Mouse (Mus musculus) NIH3T3 (cell line): ENCODE measurements around the gene Hspg2.

Experiments used
- DNase-seq: peaks from one replicate; pipeline ENCODE4 v3.0.0-alpha.2; 2012; ENCODE audit warnings: low read depth

Hspg2 gene

DNA sequence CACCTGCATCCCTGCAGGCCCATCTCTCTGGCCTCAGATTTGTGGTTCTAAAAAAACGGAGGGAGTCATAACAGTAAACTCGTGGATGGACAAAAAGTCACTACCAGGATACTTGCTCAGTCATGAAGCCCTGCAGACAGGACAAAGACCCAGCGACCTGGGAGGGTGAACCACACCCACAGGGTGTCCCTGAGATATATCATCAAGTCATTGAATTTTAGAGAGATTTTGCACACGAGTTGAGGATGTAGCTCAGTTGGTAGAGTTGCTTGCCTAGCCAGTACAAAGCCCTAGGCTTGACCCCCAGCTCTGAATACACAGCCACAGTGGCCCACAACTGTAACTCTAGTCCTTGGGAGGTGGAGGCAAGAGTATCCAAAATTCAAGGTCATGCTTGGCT, 7.4 kb upstream of the Hspg2 start:
- no peak for DNase-seq

DNA sequence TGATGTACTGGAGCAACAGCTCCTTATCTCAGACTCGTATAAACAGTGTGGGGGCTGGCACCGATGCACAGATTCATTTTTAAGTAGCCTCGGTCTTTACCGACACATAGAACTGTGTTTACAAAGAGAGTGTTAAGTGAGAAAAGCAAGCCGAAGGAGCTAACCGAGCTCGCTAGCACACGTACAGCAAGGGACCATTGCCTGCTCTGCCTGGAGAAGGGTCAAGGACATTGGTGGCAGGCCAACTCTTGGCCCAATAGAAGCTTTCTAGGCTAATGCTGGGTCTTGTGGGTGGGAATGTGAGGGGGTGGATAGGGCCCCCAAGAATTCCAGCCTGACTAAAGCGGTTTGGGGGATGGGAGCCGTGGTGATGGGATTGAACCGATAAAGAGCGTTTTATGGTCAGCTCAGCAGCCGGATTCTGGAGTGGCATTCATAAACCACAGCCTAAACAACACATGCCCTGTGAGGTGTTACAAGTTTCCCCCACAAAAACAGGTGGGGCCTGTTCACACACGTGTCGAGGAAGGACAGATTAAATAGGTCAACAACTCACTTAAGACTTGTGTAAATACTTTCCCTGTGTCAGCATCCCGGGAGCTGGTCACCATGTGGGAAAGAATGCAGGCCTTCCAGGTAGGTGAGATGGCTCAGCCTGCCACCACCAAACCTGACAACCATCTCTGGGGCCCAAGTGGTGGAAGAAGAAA, 6.4 kb upstream of the Hspg2 start:
- DNase-seq, result no peak

DNA sequence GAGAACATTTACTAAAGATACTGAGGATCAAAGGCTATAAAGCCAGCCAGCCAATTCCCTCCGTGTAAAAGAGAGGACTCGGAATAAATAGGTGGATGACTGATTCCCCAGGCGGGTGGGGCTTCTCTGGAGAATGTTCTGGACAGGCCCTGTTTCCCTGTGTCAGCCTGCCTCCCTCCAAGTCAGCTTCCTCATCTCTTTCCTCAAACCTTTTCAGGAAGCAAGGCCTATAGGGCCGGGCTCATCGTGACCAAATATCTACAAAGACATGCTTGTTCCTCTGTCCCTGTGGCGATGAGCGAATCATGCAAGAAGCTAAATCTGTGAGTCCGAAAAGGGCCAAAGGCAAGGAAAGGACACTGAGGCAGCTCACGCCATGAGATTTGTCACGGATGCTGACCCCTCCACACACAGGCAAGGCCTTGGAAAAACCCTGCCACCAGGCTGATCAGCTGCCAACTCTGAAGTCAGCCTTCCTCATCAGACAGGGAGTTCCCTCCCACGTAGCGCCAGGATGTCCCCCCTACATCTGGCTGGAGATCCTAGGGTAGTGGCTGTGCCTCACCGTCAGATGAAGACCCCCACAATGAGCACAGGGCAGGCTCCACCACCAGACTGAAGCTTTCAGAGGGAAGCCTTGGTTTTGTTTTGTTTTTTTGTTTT, 3.3 kb upstream of the Hspg2 start:
- no peak for DNase-seq

DNA sequence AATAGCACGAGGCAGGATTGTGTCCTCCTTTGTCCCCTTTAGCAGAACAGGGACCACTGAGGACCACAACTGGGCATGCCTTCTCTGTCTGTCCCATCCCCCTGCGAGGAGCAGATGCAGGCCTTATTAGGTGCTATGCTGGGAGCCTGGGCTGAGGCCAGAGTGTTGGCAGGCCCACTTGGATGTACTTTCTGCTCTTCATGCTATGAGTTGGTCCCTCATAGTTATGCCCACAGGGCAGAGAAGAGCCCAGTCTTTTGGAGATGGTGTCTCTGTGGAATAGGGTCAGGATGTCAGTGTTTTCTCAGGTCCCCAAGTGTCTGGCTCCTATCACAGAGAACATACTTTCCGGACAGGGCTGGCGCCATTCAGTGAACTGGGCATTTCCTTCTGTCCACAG, 1.6 kb upstream of the Hspg2 start:
- no peak for DNase-seq

DNA sequence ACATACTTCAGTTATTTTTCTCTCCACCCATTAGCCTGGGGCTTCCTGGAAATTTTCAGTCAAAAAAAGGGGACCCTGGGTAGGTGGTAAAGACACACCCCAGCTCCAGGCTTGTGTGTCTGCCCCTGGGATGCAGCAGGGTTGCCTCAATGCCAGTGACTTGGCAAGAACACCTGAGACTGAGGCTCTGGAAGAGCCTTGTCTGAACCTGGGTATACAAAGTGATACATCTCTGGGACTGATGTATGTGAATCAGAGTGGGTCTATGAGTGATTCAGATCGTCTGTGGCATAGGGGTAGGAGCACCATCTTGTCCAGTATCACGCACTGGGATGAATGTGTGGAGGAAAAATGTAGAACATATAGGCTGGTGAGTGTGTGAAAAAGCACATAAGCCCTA, 1.0 kb upstream of the Hspg2 start:
- no peak for DNase-seq

DNA sequence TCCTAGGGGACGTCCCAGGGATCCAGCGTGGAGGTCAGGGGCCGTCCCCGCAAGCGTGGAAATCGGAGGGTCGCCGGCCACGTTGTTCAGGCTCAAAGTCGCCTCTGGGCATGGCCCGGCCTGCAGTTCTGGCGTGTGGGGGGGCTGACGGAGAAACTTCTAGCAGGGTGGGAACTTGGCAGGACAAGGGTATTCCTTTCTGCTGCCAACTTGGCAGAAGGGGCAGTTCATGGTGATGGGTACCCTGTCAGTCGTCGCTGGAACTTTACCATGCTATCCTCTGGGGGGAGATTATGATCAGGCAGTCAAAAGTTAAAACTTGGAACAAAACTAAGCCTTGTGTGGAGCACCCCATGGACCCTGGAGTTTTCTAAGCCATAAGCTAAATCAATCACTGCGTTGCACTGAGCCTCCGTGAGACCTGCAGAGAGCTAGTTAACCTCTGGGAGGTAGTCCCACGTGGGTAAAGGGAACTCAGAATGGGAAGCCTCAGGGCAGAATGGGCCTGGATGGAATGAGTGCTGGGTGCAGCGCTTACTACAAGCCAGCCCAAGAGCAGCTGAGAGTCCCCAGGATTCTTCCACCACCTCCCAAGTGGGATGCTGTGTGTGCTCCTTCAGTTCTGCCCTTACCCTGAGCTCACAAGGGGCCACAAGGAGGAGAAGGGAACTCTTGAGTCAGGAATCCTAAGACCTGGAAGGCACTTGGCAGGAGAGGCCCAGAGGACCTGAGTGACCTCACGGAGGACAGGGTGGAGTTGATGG, 694 bp downstream of the Hspg2 start:
- peak; percentile 65 for DNase-seq

DNA sequence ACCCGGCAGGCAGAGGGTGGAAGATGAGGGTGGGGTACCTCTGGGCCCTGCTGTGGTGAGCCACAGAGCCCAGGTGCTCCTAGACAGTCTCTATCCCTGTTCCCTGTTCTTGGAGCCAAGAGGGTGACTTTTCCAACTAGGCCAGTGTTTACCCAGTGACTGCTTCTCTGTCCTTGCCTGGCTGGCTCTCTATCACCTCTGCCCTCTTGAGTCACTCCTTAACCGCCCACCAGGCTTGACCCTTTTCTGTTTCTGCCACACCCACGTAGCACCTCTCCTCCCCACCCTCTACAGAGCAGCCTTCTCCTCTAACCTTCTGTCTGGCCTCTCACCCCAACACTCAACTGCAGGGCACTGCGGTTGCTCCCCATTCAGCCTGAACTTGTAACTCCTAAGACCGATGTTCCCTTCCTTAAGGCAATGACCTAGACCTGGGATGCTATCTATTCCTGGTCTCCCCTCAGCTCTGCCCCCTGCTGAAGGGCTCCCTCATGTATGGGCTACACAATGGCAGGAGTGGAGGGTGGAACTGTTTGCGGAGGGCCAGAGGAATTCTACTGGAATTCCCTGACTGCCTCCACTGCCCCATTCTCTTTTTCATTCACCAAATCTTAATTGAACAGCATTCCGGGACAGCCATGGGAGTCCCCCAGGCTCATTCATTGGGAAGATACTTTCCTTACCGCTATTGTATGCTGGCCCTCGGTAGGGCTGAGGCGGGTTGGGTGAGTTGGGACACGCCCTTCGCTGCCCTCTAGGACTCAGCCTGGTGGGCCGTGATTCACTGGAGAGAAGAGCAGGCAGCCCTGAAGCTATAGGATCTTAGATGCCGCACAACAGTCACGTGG, 1.5 kb downstream of the Hspg2 start:
- DNase-seq, result peak; percentile 55

DNA sequence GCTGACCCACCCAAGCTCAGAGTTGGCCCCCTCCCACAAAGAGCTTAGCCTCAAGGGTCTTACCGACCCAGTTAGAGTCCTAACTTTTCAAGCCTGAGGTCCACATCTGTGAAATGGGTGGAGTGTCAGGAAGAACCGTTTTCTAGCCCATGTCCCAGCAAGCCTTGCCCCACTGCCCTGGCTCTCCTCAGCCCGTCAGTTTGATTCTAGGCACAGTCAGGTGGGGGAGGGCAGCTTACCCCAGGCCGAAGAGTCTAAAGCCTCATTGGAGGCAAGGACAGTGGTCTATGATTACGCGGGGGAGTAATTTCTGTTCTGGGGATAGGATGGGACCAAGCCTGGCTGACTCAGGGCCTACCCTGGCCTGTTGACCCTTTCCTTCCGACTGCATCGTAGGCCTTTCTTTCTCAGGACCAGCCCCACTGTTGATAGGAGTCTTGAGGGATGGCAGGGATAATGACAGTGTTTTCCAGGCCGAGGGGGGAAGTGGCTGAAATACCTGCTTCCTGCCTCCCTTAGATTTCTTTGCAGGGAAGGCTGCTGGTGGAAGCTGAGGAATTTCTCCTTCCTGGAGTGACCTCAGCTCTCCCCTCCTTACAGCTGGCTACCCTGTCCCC, 2.2 kb downstream of the Hspg2 start:
- DNase-seq, result no peak

DNA sequence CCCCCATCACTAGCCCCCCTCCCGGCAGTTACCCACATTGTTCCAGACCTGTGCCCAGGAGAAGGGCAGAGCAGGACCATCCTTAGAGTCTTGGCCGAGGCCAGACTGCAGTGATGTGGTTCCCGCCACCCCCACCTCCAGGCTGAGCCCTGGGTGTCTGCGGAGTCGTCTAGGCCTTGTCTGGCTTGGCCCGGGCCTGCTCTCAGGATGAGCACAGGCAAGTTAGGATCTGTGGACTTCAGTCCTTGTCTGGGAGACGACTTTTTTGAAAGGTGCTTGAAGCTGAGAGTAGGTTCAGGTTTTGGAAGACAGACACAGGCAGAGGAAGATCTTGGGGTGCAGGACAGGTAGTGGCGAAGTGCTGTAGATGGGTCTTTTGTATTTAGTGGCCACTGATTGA, 2.8 kb downstream of the Hspg2 start:
- no peak for DNase-seq

DNA sequence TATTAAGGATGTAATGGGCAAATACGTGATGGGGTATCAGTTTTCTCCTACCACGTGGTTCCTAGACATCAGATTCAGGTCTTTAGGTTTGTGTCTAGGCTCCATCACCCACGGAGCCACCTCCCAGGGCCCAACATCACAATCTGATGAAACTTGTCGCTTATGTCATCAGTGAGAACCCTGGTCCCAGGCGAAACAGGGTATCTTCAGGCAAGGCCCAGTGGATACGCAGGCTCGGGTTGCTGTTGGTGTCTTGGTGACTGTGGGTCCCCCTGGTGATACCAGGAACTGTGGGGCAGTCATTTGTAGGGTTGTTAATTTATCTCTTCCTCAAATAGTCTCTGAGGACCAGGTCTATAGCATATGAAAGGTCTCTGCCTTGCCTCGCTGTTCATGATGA, 4.7 kb downstream of the Hspg2 start:
- no peak for DNase-seq

DNA sequence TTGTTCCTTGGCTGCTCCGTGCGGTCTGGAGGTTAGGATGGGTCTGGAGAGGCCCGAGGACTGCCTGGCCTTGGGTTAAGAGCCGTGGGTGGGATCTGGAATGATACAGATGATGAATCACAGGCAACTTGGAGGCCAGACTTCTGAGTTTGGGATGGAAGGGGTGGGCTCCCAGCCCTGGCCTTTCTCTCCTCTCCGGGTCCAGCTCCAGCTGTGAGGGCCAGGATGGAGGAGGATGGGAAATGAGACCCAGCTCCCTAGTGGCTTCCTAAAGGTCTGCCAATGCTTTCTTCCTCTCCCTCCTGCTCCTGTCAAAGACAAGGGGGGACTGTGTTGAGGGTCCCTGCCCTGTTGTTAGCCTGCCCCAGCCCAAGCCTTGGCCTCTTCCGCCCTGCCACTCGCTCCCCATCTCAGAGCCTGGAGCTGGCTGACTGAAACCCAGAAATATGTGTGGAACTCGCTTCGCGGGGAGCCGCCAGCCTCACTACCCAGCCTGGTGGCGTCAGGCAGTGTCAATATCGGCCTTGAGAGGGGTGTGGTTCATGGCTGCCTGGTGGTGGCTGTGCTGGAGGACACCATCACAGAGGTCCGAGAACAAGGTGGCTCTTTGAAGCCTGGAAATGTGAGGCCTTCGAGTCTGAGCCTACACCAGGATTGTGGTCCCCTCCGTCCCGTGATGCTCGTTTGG, 5.3 kb downstream of the Hspg2 start:
- DNase-seq, result peak; percentile 69

DNA sequence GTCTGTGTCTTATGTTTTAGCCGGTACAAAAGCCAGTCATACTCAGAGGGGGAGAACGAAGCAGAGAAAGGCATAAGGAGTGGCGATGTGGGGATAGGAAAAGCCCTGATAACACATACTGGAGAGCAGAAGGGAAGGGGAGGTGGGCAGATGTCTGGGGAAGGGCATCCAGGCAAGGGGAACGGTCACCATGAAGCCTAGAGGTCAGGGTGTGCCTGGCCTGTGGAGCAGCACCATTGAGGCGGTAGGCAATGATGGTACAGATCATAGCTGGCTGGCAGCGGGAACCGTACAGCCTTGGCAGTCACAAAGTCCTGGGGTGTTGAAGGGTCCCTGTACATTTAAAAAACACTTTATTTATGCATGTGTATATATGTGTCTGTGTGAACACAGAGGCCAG, 6.1 kb downstream of the Hspg2 start:
- no peak for DNase-seq

DNA sequence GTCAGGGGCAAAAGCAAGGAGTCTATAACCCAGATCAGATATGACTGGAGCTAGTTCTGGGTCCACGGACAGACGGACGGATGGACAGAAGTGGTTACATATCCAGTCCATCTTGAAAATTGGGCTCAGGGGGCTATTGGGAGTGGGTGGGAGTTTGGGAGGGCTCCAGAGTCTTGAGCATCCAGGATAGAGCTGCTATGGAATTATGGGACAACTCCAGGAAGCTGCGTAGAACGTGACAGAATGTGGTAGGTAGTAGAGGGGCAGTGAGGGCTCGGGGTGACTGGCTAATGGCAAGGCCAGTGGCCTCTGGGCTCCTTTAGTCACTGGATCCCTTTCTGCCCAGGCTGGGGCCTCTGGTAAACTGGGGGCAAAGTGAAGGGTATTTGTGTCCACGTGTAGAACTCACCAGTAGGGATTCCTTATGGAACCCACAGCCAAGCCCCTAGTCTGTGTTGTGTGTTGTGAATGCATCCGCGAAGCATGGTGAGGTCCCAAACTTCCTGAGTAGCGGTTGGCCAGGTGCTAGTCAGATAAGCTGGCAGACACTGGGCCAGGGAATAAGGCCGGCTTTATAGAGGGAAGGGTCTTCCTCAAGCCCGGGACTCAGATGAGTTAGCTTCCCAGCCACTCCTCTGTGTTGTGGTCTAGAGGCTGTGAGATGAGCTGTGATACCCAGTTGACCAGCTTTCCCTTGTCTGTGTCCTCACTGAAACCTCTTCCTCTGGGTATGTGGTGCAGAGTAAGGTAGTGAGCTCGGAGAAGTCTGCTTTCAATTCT, 6.9 kb downstream of the Hspg2 start:
- DNase-seq, result no peak

DNA sequence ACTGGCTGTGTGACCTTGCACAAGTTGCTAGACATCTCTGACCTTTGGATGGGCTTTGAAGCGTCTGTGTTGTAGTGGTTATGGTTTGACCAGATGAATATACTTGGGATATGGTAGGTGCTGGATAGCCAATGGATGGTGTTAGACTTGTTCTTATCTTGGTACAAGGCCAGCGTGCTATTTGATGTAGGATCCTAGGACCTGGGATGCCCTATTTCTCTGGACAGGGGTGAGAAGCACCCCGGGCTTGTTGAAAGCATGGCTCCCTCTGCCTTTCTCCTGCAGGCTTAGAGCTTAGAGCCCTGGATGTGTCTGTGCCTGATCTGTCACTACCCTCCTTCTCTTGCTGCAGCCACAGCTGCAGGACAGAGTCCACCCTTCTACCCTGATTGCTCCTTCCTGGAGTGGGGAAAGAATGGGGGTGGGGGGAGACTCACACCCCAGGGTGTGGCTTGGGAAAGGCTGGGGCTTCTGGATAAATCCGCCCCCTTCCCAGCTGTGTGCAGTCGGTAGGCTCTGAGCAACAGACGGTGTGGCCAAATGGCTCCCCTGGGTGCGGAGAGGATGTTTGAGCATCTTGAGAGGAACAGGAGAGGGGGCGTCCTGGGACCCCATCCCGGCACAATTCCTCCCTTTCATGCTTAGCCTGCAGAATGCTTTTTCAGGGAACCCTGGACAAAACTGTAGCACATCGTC, 7.6 kb downstream of the Hspg2 start:
- DNase-seq, result peak; percentile 83

DNA sequence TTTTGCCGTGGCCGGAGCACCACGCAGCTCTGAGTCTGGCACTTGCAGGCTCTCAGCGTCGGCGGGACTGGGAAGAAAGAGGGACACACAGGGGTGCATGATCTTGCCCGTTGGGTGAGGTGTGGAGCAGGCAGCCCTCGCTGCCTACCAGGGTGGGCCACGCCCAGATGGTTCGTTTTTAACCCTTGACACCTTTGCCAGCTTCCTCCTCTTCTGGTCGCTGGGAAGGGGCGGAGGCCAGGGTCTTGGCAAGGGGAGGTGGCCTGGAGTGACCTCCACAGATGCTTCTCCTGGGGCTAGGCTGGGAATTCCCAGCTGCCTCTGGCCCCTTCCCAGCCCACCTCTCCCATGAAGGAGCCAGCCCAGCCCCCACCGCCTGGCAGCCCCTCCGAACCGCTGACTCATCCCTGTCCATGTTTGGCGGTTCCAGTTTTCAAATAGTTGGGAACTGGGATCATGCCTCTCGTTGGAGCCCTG, 8.2 kb downstream of the Hspg2 start:
- peak; percentile 82 for DNase-seq

DNA sequence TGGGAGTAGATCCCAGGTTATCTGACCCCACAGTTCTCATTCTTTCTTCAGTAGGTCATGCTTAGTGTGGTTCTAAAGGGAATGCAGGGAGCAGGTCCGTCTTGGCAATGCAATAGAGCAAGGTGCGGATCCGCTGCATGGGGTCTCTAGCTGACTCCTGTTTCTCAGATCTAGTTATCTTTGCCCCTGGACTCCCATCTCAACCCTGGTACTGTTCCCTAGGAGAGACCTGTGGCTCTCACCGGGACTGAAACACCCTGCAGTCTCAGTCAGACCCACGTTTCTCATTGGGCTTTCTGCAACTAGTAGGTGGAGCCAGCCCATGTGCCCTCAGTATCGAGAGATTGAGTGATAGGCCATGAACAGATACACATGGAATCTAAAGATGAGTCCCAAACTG, 9.0 kb downstream of the Hspg2 start:
- DNase-seq, result no peak

DNA sequence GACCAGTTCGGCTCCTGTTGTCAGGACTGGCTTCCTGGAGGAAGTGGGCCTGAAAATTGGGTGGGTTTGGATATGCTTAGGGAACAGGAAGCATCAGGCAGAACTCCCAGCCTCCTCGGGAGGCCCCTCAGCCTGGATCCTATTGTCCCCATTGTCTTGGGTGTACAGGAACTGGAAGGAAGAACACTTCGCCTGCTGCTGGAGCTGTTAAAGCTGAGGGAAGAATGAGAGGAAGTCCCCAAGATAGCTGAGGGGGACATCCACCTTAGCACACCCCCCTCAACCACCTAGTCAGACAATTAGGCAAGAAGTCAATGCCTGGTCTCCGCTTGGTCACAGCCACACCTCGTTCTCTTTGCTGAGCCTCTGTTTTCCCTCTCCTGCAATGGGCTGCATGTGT, 9.7 kb downstream of the Hspg2 start:
- no peak for DNase-seq

DNA sequence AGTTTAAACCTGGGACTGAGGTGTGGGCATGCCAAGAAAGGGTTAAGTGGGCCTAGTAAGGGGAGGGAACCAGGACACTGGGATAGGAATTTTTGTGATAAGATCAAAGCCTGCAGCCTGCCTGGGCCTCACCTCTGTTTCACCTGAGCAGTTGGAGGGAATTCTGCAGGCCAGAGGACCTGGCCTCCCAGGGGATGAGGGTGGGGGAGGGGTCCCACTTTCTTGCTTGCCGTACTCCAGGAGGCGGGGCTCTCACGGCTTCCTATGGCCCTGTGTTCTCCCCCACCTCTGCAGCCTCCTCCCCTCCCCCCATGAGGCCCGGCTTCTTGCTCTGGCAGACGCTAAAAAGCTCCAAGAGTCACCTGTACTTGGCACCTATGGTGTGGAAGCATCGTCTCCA, 11.2 kb downstream of the Hspg2 start:
- DNase-seq, result no peak

DNA sequence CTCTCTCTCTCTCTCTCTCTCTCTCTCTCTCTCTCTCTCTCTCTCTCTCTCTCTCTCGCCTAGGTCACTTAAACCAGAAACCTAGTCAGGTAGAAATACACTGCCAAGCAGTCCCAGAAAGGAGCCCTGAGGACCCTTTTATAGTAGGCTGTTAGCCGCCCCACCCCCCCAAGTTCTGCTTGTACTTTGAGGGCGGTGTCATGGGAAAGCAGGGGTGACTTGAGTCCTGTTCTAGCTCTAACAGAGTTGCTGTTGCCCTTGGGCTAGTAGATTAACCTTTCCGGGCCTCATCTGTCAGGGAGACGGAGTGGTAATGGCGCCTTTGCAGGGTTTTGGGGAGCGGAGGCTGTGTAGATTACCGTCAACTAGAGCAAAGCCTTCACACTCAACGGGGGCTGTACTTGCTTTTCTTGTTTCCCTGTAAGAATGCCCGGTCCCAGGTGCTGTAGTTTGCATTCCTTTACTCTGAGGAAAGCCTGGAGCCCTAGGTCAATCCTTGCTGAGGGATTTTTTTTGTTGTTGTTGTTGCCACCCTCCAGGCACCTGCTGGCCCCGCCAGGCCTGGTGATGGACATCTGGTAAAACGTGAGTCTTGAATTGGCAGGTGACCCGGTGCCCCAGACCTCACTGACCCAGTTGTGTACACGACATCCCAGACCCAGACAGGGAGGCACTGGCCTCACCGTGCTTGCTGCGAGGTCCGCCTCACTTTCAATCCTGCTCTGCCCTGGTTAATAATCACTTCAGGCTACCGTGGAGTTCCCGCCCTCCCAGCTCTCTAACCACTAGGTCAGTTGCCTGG, 11.8 kb downstream of the Hspg2 start:
- no peak for DNase-seq
